In genomic region chr19:47356188-47356857, GRCm38 (mm10) we compare ENCODE assay signal across 8 mouse cellular contexts.
A peak's percentile ranks its signal among the peaks of the same experiment; 100 is the strongest.
DNase-seq lines count a peak whose midpoint lies in the region; ATAC-seq and TF ChIP-seq lines count a peak whose summit lies in the region.

No protein-coding gene starts in this region.

- TF ChIP-seq RAD21 in MEL (IDR thresholded peaks at IDR 0.05; ENCODE audit: low read depth, low read length) = peak; percentile 79

- TF ChIP-seq POLR2A in MEL (IDR thresholded peaks at IDR 0.05; ENCODE audit: control insufficient read depth in 1 of 2, insufficient read depth in 1 of 2, low read depth in 1 of 2, low read length in 2 of 2, poor library complexity in 1 of 2) = no peak

- peak; percentile 82 for DNase-seq in MEL (ENCODE audit: low read depth, low spot score)
- DNase-seq in c-Kit-positive CD71-positive TER-119-negative erythroid progenitor cells, embryonic 14.5 days (ENCODE audit: low read depth) = peak; percentile 63
- peak; percentile 87 for DNase-seq in forebrain, embryonic 14.5 days (ENCODE audit: low spot score)
- peak; percentile 88 for DNase-seq in heart, postnatal 4 days
- peak; percentile 73 to 91 for DNase-seq in layer of hippocampus, adult 2 months (ENCODE audit: low spot score in 2 of 2)
- DNase-seq in lung, embryonic 14.5 days = peak; percentile 92
- peak; percentile 52 to 79 for DNase-seq in thymus, postnatal 10 days (ENCODE audit: low spot score in 2 of 2)

- no peak for TF ChIP-seq EP300 in MEL (IDR thresholded peaks at IDR 0.05; ENCODE audit: low read depth in 1 of 2, low read length in 2 of 2)

- H3K9ac ChIP-seq in MEL (ENCODE audit: control insufficient read depth, low read depth, low read length, poor library complexity, severe bottlenecking) = no peak overlapping the region
- no peak overlapping the region for H3K9ac ChIP-seq in forebrain, embryonic 14.5 days (ENCODE audit: low read length)
- no peak overlapping the region for H3K9ac ChIP-seq in lung, embryonic 14.5 days

- H3K4me1 ChIP-seq in MEL (ENCODE audit: control insufficient read depth in 1 of 2, insufficient read depth in 2 of 2, low read length in 2 of 2) = no peaks in the 10 kb centered on the region
- H3K4me1 ChIP-seq in forebrain, embryonic 14.5 days (ENCODE audit: control insufficient read depth, insufficient read depth, low read length) = peaks cover 14% of the 10 kb centered on the region; the same call in 1 of the 2 replicates
- H3K4me1 ChIP-seq in lung, embryonic 14.5 days (ENCODE audit: insufficient read depth) = no peaks in the 10 kb centered on the region

- TF ChIP-seq CTCF in MEL (IDR thresholded peaks at IDR 0.05 in 2 of 3, conservative IDR thresholded peaks at IDR 0.05 in 1 of 3; ENCODE audit: control insufficient read depth in 1 of 3, insufficient read depth in 1 of 3, low read depth in 2 of 3, low read length in 3 of 3, poor library complexity in 1 of 3, severe bottlenecking in 1 of 3) = peak; percentile 80 to 96 (median 87)
- TF ChIP-seq CTCF in layer of hippocampus, adult 2 months (conservative IDR thresholded peaks at IDR 0.05) = peak; percentile 98
- peak; percentile 93 for TF ChIP-seq CTCF in lung, embryonic 14.5 days (IDR thresholded peaks at IDR 0.05; ENCODE audit: low read depth)

- H3K4me3 ChIP-seq in MEL (ENCODE audit: control insufficient read depth in 1 of 2, insufficient read depth in 1 of 2, low read depth in 2 of 2, low read length in 2 of 2) = no peak overlapping the region
- H3K4me3 ChIP-seq in forebrain, embryonic 14.5 days (ENCODE audit: low read depth, low read length) = no peak overlapping the region
- no peak overlapping the region for H3K4me3 ChIP-seq in layer of hippocampus, adult 2 months
- no peak overlapping the region for H3K4me3 ChIP-seq in lung, embryonic 14.5 days (ENCODE audit: low read depth, low read length)

- no peaks in the 10 kb centered on the region for H3K9me3 ChIP-seq in MEL (replicated peaks; ENCODE audit: insufficient read depth, low read length)
- H3K9me3 ChIP-seq in forebrain, embryonic 14.5 days (replicated peaks; ENCODE audit: control insufficient read depth, low read length) = no peaks in the 10 kb centered on the region
- no peaks in the 10 kb centered on the region for H3K9me3 ChIP-seq in lung, embryonic 14.5 days (ENCODE audit: low read depth, low read length)

- H3K27me3 ChIP-seq in MEL (ENCODE audit: control insufficient read depth in 1 of 2, insufficient read depth in 2 of 2, low read length in 2 of 2) = no peaks in the 10 kb centered on the region
- H3K27me3 ChIP-seq in forebrain, embryonic 14.5 days (replicated peaks; ENCODE audit: control insufficient read depth, insufficient read depth, low read length) = no peaks in the 10 kb centered on the region
- H3K27me3 ChIP-seq in lung, embryonic 14.5 days (ENCODE audit: insufficient read depth, low read length) = no peaks in the 10 kb centered on the region

- H3K36me3 ChIP-seq in MEL (ENCODE audit: control insufficient read depth in 1 of 2, insufficient read depth in 2 of 2, low read length in 2 of 2) = no peaks in the 10 kb centered on the region
- H3K36me3 ChIP-seq in forebrain, embryonic 14.5 days (ENCODE audit: control insufficient read depth, insufficient read depth, low read length) = no peaks in the 10 kb centered on the region
- no peaks in the 10 kb centered on the region; the same call in 1 of the 2 replicates for H3K36me3 ChIP-seq in lung, embryonic 14.5 days (ENCODE audit: insufficient read depth)

- ATAC-seq in forebrain, embryonic 14.5 days = peak; percentile 74
- peak; percentile 70 for ATAC-seq in lung, embryonic 14.5 days (ENCODE audit: insufficient read depth)
- peak; percentile 52; the same call in 1 of the 2 replicates for ATAC-seq in neutrophil, adult 5-6 weeks (ENCODE audit: extremely low read depth, insufficient number of reproducible peaks, low FRiP score, poor library complexity, severe bottlenecking)

- 15% methylated on average over 6 of the region's 6 CpGs for WGBS in forebrain, embryonic 14.5 days
- WGBS in lung, embryonic 14.5 days = 7% methylated on average over 4 of the region's 6 CpGs

- no peaks in the 10 kb centered on the region for H3K79me2 ChIP-seq in MEL (ENCODE audit: control insufficient read depth, insufficient read depth, low read length, poor library complexity)

- H3K27ac ChIP-seq in MEL (ENCODE audit: control insufficient read depth, low read depth, low read length) = no peak overlapping the region
- no peak overlapping the region for H3K27ac ChIP-seq in forebrain, embryonic 14.5 days (ENCODE audit: low read depth, low read length)
- H3K27ac ChIP-seq in layer of hippocampus, adult 2 months = no peak overlapping the region
- H3K27ac ChIP-seq in lung, embryonic 14.5 days (ENCODE audit: low read depth) = no peak overlapping the region

- H3K4me2 ChIP-seq in forebrain, embryonic 14.5 days (ENCODE audit: low read length) = no peak overlapping the region
- no peak overlapping the region for H3K4me2 ChIP-seq in lung, embryonic 14.5 days

TF ChIP-seq in MEL, 35 proteins besides CTCF, POLR2A, EP300 and RAD21:
- TF ChIP-seq ZKSCAN1 (IDR thresholded peaks at IDR 0.05; ENCODE audit: low read depth, low read length) (no peak), HCFC1 (IDR thresholded peaks at IDR 0.05; ENCODE audit: low read depth, low read length) (0 out of 2 replicates have a peak, but pooled peaks have one; percentile 21), ELF1 (IDR thresholded peaks at IDR 0.05; ENCODE audit: low read depth, low read length) (0 out of 2 replicates have a peak, but pooled peaks have one; percentile 29), SMC3 (IDR thresholded peaks at IDR 0.05; ENCODE audit: low read depth, low read length) (peak; percentile 66), MAZ (IDR thresholded peaks at IDR 0.05; ENCODE audit: low read depth, low read length) (no peak), ZC3H11A (IDR thresholded peaks at IDR 0.05; ENCODE audit: low read depth, low read length) (peak; percentile 41)
TF ChIP-seq in MEL: peak in this region for 4.
